Mouse (Mus musculus) Patski (cell line): Measurements from ENCODE around the gene Pip4k2a. TPM values are rescaled to one million over a fixed set of nuclear protein-coding genes. Genes with fewer than 3 reads are reported as not detected.

Source experiments
- ATAC-seq: fragments of 100-300 bp; one replicate; pipeline ENCODE4 v1.8.0; 2021
- CTCF ChIA-PET: fragments of 350-600 bp; sonication (Branson Sonifier 250); formaldehyde crosslinking; loops from one replicate; lab custom pipeline; 2022; ENCODE audit warnings: inconsistent platforms; lab: Charles Lee
- POLR2A ChIA-PET: fragments of 350-600 bp; sonication (Branson Sonifier 250); formaldehyde crosslinking; loops from one replicate; lab custom pipeline; 2022; ENCODE audit warnings: antibody characterized with exemption, inconsistent platforms; lab: Charles Lee
- DNase-seq: peaks from one replicate; pipeline ENCODE4 v3.0.0-alpha.2; 2011; ENCODE audit warnings: low read depth, low spot score
- H3K27me3 ChIP-seq: fragments of 371-371 bp; one replicate; pipeline ENCODE4 v1.5.1; 2021
- CTCF ChIP-seq: fragments of 100-300 bp; IDR thresholded peaks from one replicate; pipeline ENCODE4 v1.5.1; 2021
- in situ Hi-C: fragments of 300-500 bp; cut with MboI; formaldehyde crosslinking; loops from 3 replicates; pipeline ENCODE4 v1.11.1; 2018; ENCODE audit warnings: low pct_unique_long_range_greater_than_20kb, mixed read lengths
- polyA plus RNA-seq: library from polyadenylated mRNA; unstranded; gene quantifications from one replicate; pipeline ENCODE4 v1.2.3, GENCODE M21; 2021

The Pip4k2a gene
- polyA plus RNA-seq, 1 experiment from 2014 or later: 17.6 TPM

DNA sequence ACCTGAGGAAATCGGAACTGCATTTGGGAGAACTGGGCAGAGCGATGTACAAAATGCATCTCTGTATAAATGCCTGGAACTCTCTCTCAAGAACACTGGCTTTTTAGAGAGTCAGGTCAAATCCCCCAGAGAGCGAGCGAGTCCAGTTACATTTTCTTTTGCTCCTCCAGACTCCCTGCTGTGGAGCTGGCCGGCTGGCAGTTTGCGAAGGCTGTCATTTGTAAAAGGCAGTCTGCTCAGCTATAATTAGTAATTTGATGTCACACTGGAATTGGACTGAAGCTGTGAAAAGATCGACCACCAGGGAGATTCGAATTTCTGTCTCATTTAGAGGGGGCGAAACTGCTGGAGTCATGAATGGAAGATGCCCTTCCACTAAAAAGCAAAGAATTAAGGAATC is 137.2 kb downstream of the Pip4k2a start:
- ChIA-PET CTCF (no interaction called here), POLR2A (no interaction called here)
- ATAC-seq: no peak
- in situ Hi-C loops: no loop called here
- TF ChIP-seq CTCF: no peak
- H3K27me3 ChIP-seq: no peaks in the 10 kb centered on the region
- no peak for DNase-seq

DNA sequence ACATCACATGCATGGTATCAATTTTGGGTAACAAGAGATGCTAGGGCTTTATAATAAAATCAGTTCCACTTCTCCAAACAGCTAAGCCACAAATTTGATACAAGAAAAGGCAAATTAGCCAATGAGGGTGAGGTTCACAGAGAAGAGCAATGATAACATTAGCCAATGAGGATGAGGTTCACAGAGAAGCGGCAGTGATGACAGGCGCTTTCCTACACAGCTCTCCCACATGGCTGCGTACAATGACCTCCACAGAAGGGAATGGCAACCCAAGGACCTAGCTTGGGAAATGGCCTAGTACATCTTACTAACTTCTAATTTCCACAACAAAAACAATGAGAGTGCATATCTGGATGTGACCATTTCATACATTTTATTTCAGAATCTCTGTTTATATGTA is 140.0 kb downstream of the Pip4k2a start:
- H3K27me3 ChIP-seq: no peaks in the 10 kb centered on the region
- CTCF ChIA-PET: interaction anchor here (1.2 to 1.3 kb wide), 2 partner anchors 15 to 18 kb away, joined by 3 to 4 read pairs; no protein-coding TSS in a partner anchor
- TF ChIP-seq CTCF: no peak
- no peak for DNase-seq
- no peak for ATAC-seq
- POLR2A ChIA-PET: no interaction called here
- in situ Hi-C loops: no loop called here

DNA sequence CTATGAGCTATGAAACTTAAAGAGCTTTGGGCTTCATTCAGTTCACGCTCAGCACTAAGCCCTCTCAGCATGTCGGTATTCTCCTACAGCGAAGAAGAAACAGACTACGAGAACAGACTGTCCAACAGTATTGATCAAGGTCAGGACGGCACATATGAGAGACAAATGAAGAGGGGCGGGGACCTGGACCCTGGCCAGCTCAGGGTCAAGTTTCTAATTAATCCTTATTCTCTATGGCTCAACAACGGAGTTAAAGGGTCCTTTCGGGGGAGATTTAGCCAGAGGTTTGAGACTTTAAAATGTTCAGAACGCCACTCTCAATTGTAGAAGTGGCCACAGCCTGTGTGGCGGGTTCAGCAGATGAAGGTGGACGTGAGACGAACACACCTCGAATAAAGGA is 141.5 kb downstream of the Pip4k2a start:
- CTCF ChIA-PET: interaction anchor here (1.5 to 1.6 kb wide), 2 partner anchors 9 to 62 kb away, joined by 3 read pairs; no protein-coding TSS in a partner anchor
- no peak for TF ChIP-seq CTCF
- in situ Hi-C loops: no loop called here
- no peaks in the 10 kb centered on the region for H3K27me3 ChIP-seq
- ATAC-seq (no peak), DNase-seq (no peak)
- POLR2A ChIA-PET: no interaction called here

GRCm38 (mm10) chr2:18855246-18855645 is 142.7 kb downstream of the Pip4k2a start:
- in situ Hi-C loops: no loop called here
- no peak for DNase-seq
- ATAC-seq: no peak
- POLR2A ChIA-PET: no interaction called here
- TF ChIP-seq CTCF: no peak
- CTCF ChIA-PET: no interaction called here
- no peaks in the 10 kb centered on the region for H3K27me3 ChIP-seq

- no peak for ATAC-seq
- no peak for TF ChIP-seq CTCF
- in situ Hi-C loops: no loop called here
- POLR2A ChIA-PET: no interaction called here
- no peaks in the 10 kb centered on the region for H3K27me3 ChIP-seq
- DNase-seq: no peak
- CTCF ChIA-PET: no interaction called here
Measured at GRCm38 (mm10) chr2:18853345-18853744, 144.6 kb downstream of the Pip4k2a start.

DNA sequence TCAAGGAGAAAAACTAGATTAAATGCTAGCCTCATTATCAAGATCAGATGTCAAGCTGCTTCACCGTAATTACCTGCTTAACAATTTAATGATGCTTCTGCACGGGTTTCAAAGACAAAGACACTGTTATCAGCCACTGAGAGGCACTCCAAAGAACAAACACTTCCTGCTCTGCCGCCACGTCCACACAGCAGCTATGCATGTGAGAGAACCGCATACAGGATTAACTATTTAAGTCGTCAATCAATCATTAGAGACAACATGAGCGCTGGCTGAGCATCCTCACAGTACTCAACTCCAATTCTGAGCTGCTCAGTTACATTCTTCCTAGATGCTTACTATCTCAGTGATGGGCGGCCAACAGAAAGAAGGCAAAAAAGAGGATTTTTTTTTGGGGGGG is 147.3 kb downstream of the Pip4k2a start:
- in situ Hi-C loops: no loop called here
- H3K27me3 ChIP-seq: no peaks in the 10 kb centered on the region
- ChIA-PET CTCF (no interaction called here), POLR2A (no interaction called here)
- no peak for DNase-seq
- no peak for TF ChIP-seq CTCF
- no peak for ATAC-seq

GRCm38 (mm10) chr2:18848074-18848629 is 149.8 kb downstream of the Pip4k2a start:
- TF ChIP-seq CTCF: no peak
- CTCF ChIA-PET: interaction anchor here (1.2 kb wide), 1 partner anchor 8 kb away, joined by 3 read pairs; no protein-coding TSS in a partner anchor
- ATAC-seq: no peak

DNA sequence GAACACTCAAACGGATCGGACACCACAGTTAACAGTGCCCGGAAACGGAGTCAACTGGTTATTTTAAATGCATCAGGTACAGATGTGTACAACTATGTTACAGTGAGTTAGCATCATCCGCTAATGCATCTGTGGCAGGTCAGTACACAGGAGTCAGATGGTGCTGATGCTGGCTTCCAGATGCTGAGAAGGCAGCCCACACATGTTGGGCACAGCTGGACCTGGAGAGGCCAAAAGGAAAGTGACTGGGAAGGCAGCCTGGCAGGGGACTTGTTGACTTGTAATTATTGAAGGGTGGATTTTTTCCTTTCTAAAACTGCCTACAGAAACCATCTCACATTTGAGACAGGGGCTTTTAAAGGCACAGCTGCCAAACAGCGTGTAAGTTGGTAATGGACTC is 155.4 kb downstream of the Pip4k2a start:
- no peak for TF ChIP-seq CTCF
- ATAC-seq (no peak), DNase-seq (no peak)
- no peaks in the 10 kb centered on the region for H3K27me3 ChIP-seq
- in situ Hi-C loops: no loop called here
- CTCF ChIA-PET: no interaction called here
- POLR2A ChIA-PET: no interaction called here

More at GRCm38 (mm10) chr2:18848074-18848629, 149.8 kb downstream of the Pip4k2a start:
- POLR2A ChIA-PET: no interaction called here
- in situ Hi-C loops: no loop called here
- no peak for DNase-seq
- H3K27me3 ChIP-seq: no peaks in the 10 kb centered on the region

GRCm38 (mm10) chr2:18841051-18841450 is 156.9 kb downstream of the Pip4k2a start:
- in situ Hi-C loops: no loop called here
- CTCF ChIA-PET: no interaction called here
- DNase-seq: no peak
- no peak for TF ChIP-seq CTCF
- ATAC-seq: no peak
- POLR2A ChIA-PET: no interaction called here
- no peaks in the 10 kb centered on the region for H3K27me3 ChIP-seq

GRCm38 (mm10) chr2:18839532-18839931 is 158.4 kb downstream of the Pip4k2a start:
- no peak for TF ChIP-seq CTCF
- in situ Hi-C loops: no loop called here
- POLR2A ChIA-PET: no interaction called here
- no peak for ATAC-seq
- H3K27me3 ChIP-seq: no peaks in the 10 kb centered on the region
- CTCF ChIA-PET: interaction anchor here (1.3 kb wide), 1 partner anchor 19 kb away, joined by 4 read pairs; no protein-coding TSS in a partner anchor
- DNase-seq: no peak

GRCm38 (mm10) chr2:18835266-18835908 is 162.5 kb downstream of the Pip4k2a start:
- in situ Hi-C loops: no loop called here
- CTCF ChIA-PET: no interaction called here
- POLR2A ChIA-PET: no interaction called here
- no peak for TF ChIP-seq CTCF
- no peak for ATAC-seq
- DNase-seq: no peak
- no peaks in the 10 kb centered on the region for H3K27me3 ChIP-seq
